Mouse (Mus musculus) erythroblast, embryonic 14.5 days (primary cell): ENCODE results near the gene Il1r2. TPM values are rescaled to one million over a fixed set of nuclear protein-coding genes. Genes with fewer than 3 reads are reported as not detected.

Source experiments
- H3K27me3 ChIP-seq: 2 replicates; pipeline ENCODE4 v1.6.1; 2012; ENCODE audit warnings: inconsistent platforms; ENCODE audit not compliant: control insufficient read depth
- H3K36me3 ChIP-seq: 2 replicates; pipeline ENCODE4 v1.6.1; 2012; ENCODE audit warnings: mild to moderate bottlenecking, inconsistent platforms; ENCODE audit not compliant: control insufficient read depth
- H3K4me1 ChIP-seq: 2 replicates; pipeline ENCODE4 v1.6.1; 2012; ENCODE audit warnings: inconsistent platforms; ENCODE audit not compliant: control insufficient read depth
- H3K4me3 ChIP-seq: replicated peaks from 2 replicates; pipeline ENCODE3; 2012; ENCODE audit warnings: moderate library complexity, mild to moderate bottlenecking, inconsistent platforms
- H3K9me3 ChIP-seq: 2 replicates; pipeline ENCODE4 v1.6.1; 2012; ENCODE audit warnings: low read length, inconsistent platforms, mixed read lengths; ENCODE audit not compliant: control insufficient read depth
- GATA1 ChIP-seq: IDR thresholded peaks from 2 replicates; pipeline ENCODE4 v1.6.1; 2012; ENCODE audit warnings: low read length, inconsistent platforms, mixed read lengths
- TAL1 ChIP-seq: IDR thresholded peaks from 3 replicates; pipeline ENCODE4 v1.6.1; 2012; ENCODE audit warnings: low read length, inconsistent platforms, mixed read lengths
- polyA plus RNA-seq: library from polyadenylated mRNA; stranded (reverse); fragments of >175 nt; gene quantifications from 2 replicates; pipeline ENCODE4 v1.2.3, GENCODE M21; 2012

Il1r2 gene
- polyA plus RNA-seq, result not detected in 2 replicates

DNA sequence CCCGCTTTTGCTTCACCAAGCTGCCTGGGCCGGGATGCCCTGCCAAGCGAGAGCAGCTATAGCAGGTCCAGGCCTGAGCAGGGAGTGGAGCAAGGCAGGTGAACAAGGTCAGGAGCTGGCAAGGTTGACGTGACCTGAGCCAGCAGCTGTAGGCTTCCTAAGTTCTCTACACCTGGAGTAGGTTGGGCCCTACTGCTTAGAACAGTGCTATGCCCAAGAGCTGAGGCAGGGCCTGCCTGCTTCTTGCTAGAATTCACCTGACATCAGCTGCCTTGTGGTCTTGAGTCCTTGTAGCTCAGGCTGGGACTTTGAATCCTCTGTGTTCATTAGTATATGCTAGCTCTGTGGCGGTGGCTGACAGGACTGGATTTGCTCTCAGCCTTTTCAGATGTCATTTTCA, at the start of gene Il1r2:
Gene Il1r2, plus strand, starts transcription at position 301 of the 400 bp plus-strand sequence.
- H3K36me3 ChIP-seq, result no peaks in the 10 kb centered on the region
- no peaks in the 10 kb centered on the region for H3K4me1 ChIP-seq
- H3K27me3 ChIP-seq, result no peaks in the 10 kb centered on the region
- no peak within 1 kb of the TSS for H3K4me3 ChIP-seq
- H3K9me3 ChIP-seq, result no peaks in the 10 kb centered on the region
- TF ChIP-seq TAL1 (no peak), GATA1 (no peak)

DNA sequence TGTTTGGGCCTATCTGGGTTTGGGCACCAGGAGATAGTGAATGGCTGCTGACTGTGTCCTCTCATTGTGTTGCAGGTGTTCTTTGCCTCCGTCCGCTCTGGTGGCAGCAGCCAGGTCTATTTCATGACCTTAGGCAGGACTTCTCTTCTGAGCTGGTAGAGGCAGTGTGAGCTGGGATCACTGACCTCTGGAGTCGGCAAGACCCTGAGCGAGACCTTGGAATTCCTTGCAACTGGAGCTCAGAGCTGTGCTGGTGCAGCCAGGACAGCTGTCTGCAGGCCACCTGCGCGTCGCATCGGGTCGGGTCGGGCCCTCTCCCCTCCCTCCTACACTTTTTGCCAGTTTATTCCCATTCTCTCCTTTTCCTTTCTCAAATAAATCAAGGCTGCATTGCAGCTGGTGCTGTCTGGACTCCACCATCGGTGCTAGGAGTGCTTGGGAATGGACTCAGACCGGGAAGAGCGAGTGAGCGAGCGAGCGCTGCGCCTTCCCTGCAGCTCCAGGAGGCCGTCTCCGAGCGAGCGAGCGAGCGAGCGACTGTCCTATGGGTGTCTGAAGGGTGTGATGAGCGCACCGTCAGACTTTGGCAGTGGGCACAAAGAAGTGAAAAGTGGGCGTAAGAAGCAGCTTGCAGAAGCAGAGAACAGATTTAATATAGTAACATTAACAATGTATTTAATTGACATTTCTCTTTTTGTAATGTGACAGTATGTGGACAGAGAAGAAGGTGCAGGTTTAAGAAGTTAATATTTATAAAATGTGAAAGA, 49.1 kb upstream of the Il1r2 start:
- no peaks in the 10 kb centered on the region for H3K27me3 ChIP-seq
- peaks cover 9% of the 10 kb centered on the region for H3K36me3 ChIP-seq
- H3K4me3 ChIP-seq, result no peak overlapping the region

DNA sequence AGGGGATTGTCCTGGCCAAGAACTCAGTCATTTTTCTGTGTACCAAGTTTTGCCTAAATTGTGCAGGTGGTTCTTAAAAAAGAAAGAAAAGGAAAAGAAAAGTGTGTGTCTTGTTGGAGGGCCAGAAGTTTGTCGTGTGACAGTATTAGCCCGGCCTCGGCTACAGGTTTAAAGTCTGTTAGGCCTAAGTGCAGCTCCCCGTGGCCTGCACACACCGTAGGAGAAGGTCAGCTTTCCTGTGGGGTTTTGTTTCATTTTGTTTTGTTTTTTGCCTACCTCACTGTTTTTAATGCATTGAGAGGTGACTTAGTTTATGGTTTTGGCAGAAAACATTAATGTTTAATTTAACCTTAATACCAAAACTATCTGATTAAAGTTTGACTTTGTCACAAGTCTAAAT, 48.5 kb upstream of the Il1r2 start:
- H3K4me3 ChIP-seq, result no peak overlapping the region
- no peaks in the 10 kb centered on the region for H3K9me3 ChIP-seq
- no peaks in the 10 kb centered on the region for H3K4me1 ChIP-seq
- TF ChIP-seq GATA1 (no peak), TAL1 (no peak)
- H3K27me3 ChIP-seq, result no peaks in the 10 kb centered on the region
- peaks cover 9% of the 10 kb centered on the region for H3K36me3 ChIP-seq

More for the DNA sequence above, 49.1 kb upstream of the Il1r2 start:
- Histone ChIP-seq H3K4me1 (no peaks in the 10 kb centered on the region), H3K9me3 (no peaks in the 10 kb centered on the region)
- no peak for TF ChIP-seq TAL1
- TF ChIP-seq GATA1, result no peak

DNA sequence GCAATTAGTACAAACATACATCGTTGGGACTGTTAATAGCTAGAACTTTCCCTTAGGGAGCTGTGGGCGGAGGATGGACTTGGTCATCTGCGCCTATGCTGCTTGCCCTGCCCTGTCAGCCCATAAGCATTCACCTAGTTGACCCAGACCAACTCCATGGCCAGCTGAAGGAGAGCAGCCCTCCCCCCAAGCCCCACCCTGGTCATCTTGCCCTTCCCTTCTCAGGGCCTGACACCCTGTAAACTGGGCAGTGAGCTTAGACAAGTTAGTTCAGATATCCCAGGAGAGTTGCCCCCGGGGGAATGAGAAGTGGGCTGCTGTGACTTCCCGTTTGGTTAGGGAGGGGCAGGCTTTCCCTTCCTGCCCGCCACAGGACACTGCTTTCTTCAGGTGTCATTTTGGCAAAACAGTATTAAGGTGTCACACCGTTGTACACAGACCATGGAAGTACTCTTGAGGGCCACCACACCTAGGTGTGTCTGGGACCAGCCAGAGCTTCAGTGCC, 46.7 kb upstream of the Il1r2 start:
- TF ChIP-seq TAL1 (no peak), GATA1 (no peak)
- H3K4me1 ChIP-seq, result no peaks in the 10 kb centered on the region
- no peaks in the 10 kb centered on the region for H3K27me3 ChIP-seq
- H3K9me3 ChIP-seq, result no peaks in the 10 kb centered on the region
- H3K4me3 ChIP-seq, result no peak overlapping the region
- peaks cover 9% of the 10 kb centered on the region for H3K36me3 ChIP-seq

DNA sequence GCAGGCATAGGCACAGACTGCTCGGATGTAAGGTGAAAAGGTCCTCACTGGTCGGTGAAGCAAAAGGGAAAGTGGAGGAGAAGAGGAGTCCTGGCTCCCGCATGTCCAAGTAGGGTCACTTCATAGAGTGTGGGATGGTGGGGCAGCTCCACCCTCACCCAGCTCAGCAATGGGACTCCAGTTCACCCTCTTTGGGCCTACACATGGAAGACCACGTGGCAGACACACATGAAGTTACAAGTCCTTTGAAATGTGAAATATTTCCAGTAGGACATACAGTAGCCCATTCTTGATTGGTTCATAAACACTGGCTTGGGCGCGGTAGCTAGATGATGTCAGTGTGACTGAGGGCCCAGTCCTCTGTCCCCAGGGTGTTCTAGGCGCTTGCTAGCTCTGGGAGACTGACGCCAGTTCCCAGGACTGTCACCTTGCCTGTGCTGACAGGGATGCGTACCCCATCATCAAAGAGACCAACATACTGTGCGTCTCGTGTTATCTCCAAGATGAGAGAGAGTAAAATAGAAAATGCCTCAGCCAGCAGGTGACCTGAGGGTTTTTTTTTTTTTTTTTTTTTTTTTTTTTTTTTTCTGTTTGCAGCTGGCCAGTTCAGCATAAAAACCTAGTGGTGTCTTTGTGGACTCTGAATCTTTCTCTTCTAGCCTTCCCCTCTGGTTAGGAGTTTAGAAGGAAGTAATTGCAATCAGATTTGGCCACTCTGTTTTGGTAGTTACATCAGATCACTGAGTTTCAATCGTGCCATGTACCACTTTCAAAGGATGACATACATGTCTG, 45.5 kb upstream of the Il1r2 start:
- Histone ChIP-seq H3K9me3 (no peaks in the 10 kb centered on the region), H3K4me1 (no peaks in the 10 kb centered on the region), H3K4me3 (no peak overlapping the region), H3K36me3 (peaks cover 3% of the 10 kb centered on the region), H3K27me3 (no peaks in the 10 kb centered on the region)
- no peak for TF ChIP-seq GATA1
- TF ChIP-seq TAL1, result no peak

DNA sequence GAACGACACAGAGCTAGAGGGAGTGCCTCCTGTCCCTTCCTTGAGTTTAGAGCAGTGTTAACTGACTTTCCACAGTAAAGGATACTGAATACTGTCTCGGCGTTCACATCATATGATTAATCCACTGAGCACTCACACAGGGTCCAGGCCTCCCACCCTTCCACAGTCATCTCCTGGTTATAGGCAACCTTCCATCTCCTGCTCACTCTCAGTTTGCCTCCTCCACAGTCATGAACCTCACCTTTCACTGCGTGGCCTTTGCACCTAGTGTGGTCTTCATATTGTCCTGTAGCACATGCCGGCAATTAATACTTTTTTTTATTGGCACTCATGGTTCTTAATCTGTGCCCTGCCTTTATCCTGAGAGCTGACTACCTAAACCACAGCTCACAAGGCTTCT, 44.3 kb upstream of the Il1r2 start:
- TF ChIP-seq GATA1, result no peak
- no peak for TF ChIP-seq TAL1
- H3K9me3 ChIP-seq, result no peaks in the 10 kb centered on the region
- H3K4me1 ChIP-seq, result no peaks in the 10 kb centered on the region
- H3K36me3 ChIP-seq, result peaks cover 2% of the 10 kb centered on the region
- no peaks in the 10 kb centered on the region for H3K27me3 ChIP-seq
- H3K4me3 ChIP-seq, result no peak overlapping the region

DNA sequence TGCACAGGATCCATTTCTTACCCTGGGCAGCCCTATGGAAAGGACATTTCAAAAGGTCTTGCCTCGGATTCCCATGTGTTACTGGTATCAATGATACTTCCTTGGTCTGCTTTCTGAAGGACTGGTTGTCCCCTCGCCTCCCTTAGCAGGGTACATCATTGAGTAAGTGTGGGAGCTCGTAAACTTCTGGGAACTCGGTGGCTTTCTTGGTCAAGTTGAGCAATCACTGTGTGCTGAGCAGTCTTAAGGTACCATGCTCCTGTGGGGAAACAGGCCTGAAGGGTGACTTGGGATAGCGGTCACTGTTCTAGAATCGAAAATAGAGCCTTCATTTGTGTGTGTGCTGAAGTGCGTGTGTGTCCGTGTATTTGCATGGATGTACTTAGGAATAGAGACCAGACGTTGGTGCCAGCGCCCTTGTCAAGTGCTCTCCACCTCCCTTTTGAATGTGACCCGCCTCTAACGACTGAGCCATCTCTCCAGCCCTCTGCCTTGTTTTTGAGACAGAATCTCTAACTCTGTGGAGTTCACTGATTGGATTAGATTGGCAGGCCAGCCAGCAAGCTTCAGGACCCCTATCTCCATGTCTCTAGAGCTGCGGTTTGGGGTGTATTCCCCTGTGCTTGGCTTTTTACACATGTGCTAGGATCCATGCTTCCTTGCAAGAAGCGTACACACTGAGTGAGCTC, 43.4 kb upstream of the Il1r2 start:
- TF ChIP-seq GATA1, result no peak
- TF ChIP-seq TAL1, result no peak
- no peaks in the 10 kb centered on the region for H3K27me3 ChIP-seq
- no peaks in the 10 kb centered on the region for H3K36me3 ChIP-seq
- no peaks in the 10 kb centered on the region for H3K9me3 ChIP-seq
- H3K4me3 ChIP-seq, result no peak overlapping the region
- H3K4me1 ChIP-seq, result no peaks in the 10 kb centered on the region

DNA sequence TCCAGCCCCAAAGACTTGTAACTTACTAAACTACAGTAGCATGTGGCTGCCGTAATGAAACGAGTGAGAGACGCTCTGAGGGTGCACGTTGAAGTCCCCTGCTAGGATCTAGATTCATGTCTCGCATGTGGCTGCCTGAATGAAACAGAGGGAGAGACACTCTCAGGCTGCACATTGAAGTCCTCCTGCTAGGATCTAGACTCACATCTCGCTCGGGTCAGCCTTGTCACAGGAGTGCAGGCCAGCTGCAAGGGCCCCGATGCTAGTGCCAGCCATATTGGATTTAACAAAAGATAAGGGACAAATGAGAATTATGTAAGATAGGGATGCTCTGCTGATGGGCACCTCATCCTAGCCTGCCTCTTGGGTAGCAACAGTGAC, 42.9 kb upstream of the Il1r2 start:
- H3K27me3 ChIP-seq, result no peaks in the 10 kb centered on the region
- no peak for TF ChIP-seq TAL1
- no peak for TF ChIP-seq GATA1
- no peak overlapping the region for H3K4me3 ChIP-seq
- no peaks in the 10 kb centered on the region for H3K4me1 ChIP-seq
- no peaks in the 10 kb centered on the region for H3K36me3 ChIP-seq
- no peaks in the 10 kb centered on the region for H3K9me3 ChIP-seq

DNA sequence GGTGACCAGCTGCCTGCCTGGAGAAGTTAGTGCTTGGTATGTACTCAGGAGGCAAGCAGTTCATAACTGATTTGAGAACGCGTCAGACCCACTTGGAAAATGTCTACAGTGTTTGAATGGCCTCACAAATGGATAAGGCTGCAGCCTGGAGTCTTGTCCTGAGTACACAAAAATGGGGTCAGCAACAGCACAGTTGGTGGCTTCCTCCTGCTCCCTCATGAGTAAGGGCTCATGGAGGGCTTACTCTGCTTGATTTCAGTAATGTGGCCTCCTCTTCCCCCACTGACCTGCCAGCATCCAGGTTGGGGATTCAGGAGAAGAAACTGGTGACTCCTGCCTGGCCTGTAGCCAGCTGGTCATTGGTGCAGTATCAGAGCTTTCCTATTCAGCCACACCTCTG, 42.3 kb upstream of the Il1r2 start:
- Histone ChIP-seq H3K4me1 (no peaks in the 10 kb centered on the region), H3K36me3 (no peaks in the 10 kb centered on the region), H3K27me3 (no peaks in the 10 kb centered on the region), H3K9me3 (no peaks in the 10 kb centered on the region), H3K4me3 (no peak overlapping the region)
- TF ChIP-seq TAL1 (no peak), GATA1 (no peak)
